Mouse (Mus musculus) heart, postnatal 0 days (tissue): ENCODE data around the gene Tmem106c. TPM values are rescaled to one million over a fixed set of nuclear protein-coding genes. Genes with fewer than 3 reads are reported as not detected.

Source experiments
- ATAC-seq: fragments of 200-750 bp; cut with Nextera tagmentation; 2 replicates; pipeline ENCODE4 v1.8.0; 2017; ENCODE audit warnings: low read depth, moderate number of reproducible peaks, moderate library complexity; ENCODE audit not compliant: insufficient read depth
- DNase-seq: peaks from one replicate; pipeline ENCODE4 v3.0.0-alpha.2; 2016; ENCODE audit warnings: low spot score
- H3K27ac ChIP-seq: fragments of 300-500 bp; sonication (generic); 2 replicates; pipeline ENCODE4 v1.5.1; 2014; ENCODE audit warnings: low read depth, mild to moderate bottlenecking
- H3K27me3 ChIP-seq: fragments of 300-500 bp; sonication (generic); 2 replicates; pipeline ENCODE4 v1.6.1; 2014; ENCODE audit warnings: low read length, mixed read lengths; ENCODE audit not compliant: control insufficient read depth, insufficient read depth
- H3K36me3 ChIP-seq: fragments of 300-500 bp; sonication (generic); replicated peaks from 2 replicates; pipeline ENCODE4 v1.6.1; 2014; ENCODE audit warnings: low read length, mixed read lengths; ENCODE audit not compliant: control insufficient read depth, insufficient read depth
- H3K4me1 ChIP-seq: fragments of 300-500 bp; sonication (generic); 2 replicates; pipeline ENCODE4 v1.6.1; 2014; ENCODE audit warnings: antibody characterized with exemption; ENCODE audit not compliant: control insufficient read depth, insufficient read depth
- H3K4me2 ChIP-seq: fragments of 300-500 bp; sonication (generic); 2 replicates; pipeline ENCODE4 v1.6.1; 2014; ENCODE audit warnings: low read depth, mild to moderate bottlenecking, low read length, moderate library complexity
- H3K4me3 ChIP-seq: fragments of 300-500 bp; sonication (generic); 2 replicates; pipeline ENCODE4 v1.5.1; 2014; ENCODE audit warnings: low read depth, low read length
- H3K9ac ChIP-seq: fragments of 300-500 bp; sonication (generic); replicated peaks from 2 replicates; pipeline ENCODE4 v1.6.1; 2014; ENCODE audit warnings: low read depth, low read length, mixed read lengths
- H3K9me3 ChIP-seq: fragments of 300-500 bp; sonication (generic); replicated peaks from 2 replicates; pipeline ENCODE4 v1.6.1; 2016; ENCODE audit warnings: low read length; ENCODE audit not compliant: control insufficient read depth
- CTCF ChIP-seq: IDR thresholded peaks from 2 replicates; pipeline ENCODE4 v1.5.1; 2016; ENCODE audit warnings: antibody characterized with exemption, control low read depth, low read depth
- EP300 ChIP-seq: IDR thresholded peaks from 2 replicates; pipeline ENCODE4 v1.6.1; 2016; ENCODE audit warnings: antibody characterized with exemption, low read depth
- WGBS: fragments of 180-500 bp; shearing (Covaris S2); extraction: QIAGEN DNeasy Blood & Tissue Kit; methylation state at CpG from one replicate; pipeline ENCODE4 v1.1.7; 2014; 5-methylcytosine and 5-hydroxymethylcytosine counted together
- polyA plus RNA-seq: library from polyadenylated mRNA; unstranded; fragments of >200 nt; fragmentation: Nextera tagmentation; extraction: Ambion mirVana; gene quantifications from 2 replicates; pipeline ENCODE4 v1.2.1, GENCODE M21; 2015
- total RNA-seq: library from RNA; depleted of rRNA; stranded (reverse); fragments of >200 nt; gene quantifications from 2 replicates; pipeline ENCODE4 v1.2.3, GENCODE M21; 2014; ENCODE audit warnings: low replicate concordance

Tmem106c gene
- total and polyA plus RNA-seq, 2 experiments from 2014 or later, result 33.1 to 94.1 TPM

DNA sequence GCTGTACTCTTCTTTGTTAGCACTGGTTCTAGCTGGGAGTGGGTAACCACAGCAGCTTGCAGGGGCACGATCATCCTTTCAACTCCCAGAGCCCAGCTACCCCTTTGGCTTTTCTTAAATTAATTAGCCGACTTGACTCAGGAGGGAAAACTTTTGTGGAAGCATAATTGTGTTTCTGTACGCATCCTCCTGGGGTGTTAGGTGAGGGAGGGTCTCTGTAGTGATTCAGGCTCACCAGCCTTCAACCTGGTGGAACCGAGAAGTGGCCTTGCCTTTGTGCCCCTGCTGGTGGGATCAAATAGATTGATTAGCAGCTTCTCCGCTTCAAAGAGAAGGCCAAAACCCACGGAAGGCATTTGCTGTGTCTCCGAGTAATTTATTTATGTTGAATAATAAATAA, 36.0 kb downstream of the Tmem106c start:
- Histone ChIP-seq H3K4me2 (no peak overlapping the region), H3K4me1 (peaks cover 22% of the 10 kb centered on the region), H3K9ac (no peak overlapping the region), H3K4me3 (no peak overlapping the region), H3K27me3 (peaks cover 73% of the 10 kb centered on the region), H3K9me3 (no peaks in the 10 kb centered on the region), H3K36me3 (no peaks in the 10 kb centered on the region), H3K27ac (no peak overlapping the region)
- no peak for DNase-seq
- TF ChIP-seq EP300, result no peak
- TF ChIP-seq CTCF, result no peak
- WGBS, result 38% methylated on average over 7 of the region's 7 CpGs
- ATAC-seq, result no peak

DNA sequence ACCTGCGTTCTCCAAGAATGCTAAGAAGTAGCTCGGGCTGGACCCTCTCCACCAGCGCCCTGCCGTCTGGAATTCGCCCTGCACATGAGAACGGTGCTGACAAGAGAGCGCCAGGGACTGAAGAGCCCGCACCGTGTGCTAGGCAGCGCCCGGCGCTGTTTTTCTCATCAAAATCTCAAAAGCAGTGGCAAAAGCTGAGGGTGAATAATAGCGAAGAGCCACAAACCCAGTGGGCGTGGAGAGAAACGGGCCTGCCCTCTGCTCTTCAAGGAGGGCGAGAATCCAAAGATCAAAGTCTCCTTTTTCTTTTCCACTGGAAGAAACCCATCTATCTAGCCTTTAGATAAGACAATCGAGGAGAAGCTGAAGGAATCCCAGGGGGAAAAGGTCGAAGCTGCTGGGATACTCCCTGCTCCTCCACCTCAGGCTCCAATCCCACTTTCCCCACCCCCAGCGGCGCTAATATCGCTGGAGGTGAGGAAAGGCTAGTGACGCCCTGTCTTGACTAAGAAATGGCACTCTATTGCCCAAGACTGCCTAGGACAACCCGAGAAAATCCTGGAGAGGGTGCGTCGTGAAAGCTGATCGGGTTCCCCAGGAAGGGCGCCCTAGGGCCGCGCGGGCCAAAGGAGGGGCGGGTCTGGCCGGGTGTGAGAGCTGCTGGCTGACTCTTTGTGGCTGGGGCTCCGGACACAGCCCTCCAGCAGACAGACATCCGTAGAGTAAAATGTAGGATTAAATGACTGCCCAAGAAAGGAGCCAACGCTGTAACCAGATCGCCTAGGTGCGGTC, 37.5 kb downstream of the Tmem106c start:
- Histone ChIP-seq H3K9me3 (no peaks in the 10 kb centered on the region), H3K27me3 (peaks cover 88% of the 10 kb centered on the region), H3K4me1 (peaks cover 22% of the 10 kb centered on the region), H3K36me3 (no peaks in the 10 kb centered on the region), H3K4me3 (peak overlapping the region; percentile 47), H3K9ac (peak overlapping the region; percentile 4; the same call in 1 of the 2 replicates), H3K4me2 (peak overlapping the region; percentile 68), H3K27ac (no peak overlapping the region)
- ATAC-seq, result no peak
- WGBS, result 1% methylated on average over 37 of the region's 37 CpGs
- DNase-seq, result no peak
- peak; percentile 18; the same call in 1 of the 2 replicates for TF ChIP-seq CTCF
- no peak for TF ChIP-seq EP300

DNA sequence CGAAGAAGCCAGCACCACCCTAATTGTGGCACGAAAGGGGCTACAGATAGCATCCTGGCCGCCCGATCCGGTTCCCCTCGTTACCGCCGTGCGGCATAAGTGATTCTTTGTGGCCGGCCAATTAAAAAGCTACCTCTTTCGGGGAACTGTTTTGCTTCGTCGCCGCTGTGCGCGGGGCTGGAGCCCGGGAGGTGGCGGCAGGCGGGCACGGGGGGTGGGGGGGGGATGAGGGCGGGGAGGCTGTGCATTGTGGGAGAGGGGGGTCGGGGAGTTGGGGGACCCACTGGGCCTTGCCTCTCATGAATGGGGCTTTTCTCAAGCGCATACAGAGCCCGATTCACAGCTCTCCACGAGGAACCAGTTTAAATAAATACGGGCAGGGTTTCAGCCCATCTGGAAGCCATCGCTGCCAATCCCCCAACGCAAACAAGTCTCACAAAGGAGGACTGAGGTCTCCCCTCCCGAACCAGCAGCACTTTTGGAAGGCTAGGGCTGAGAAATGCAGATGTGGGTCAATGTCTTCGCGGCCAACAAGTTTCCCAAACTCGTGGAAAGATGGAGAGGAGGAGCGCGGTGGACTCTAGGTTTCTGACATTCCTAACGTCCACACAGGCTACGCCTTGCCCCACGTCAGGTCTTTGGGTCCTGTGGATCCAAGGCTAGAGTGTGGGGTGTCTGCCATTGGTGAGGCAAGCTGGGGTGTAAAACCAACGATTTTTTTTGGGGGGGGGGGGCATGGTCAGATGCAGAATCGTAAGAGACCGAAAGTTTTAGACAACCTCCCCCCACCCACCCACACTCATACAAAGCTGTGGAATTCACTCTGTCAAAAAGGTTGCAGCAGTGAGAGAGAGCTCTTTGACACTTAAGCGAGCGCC, 38.4 kb downstream of the Tmem106c start:
- Histone ChIP-seq H3K4me3 (peak overlapping the region; percentile 47), H3K36me3 (no peaks in the 10 kb centered on the region), H3K4me1 (peaks cover 22% of the 10 kb centered on the region), H3K27ac (no peak overlapping the region), H3K9me3 (no peaks in the 10 kb centered on the region), H3K27me3 (peaks cover 97% of the 10 kb centered on the region), H3K9ac (peak overlapping the region; percentile 4; the same call in 1 of the 2 replicates), H3K4me2 (peak overlapping the region; percentile 68)
- DNase-seq, result no peak
- TF ChIP-seq CTCF, result no peak
- no peak for TF ChIP-seq EP300
- WGBS, result under 1% methylated on average over 41 of the region's 42 CpGs
- no peak for ATAC-seq

DNA sequence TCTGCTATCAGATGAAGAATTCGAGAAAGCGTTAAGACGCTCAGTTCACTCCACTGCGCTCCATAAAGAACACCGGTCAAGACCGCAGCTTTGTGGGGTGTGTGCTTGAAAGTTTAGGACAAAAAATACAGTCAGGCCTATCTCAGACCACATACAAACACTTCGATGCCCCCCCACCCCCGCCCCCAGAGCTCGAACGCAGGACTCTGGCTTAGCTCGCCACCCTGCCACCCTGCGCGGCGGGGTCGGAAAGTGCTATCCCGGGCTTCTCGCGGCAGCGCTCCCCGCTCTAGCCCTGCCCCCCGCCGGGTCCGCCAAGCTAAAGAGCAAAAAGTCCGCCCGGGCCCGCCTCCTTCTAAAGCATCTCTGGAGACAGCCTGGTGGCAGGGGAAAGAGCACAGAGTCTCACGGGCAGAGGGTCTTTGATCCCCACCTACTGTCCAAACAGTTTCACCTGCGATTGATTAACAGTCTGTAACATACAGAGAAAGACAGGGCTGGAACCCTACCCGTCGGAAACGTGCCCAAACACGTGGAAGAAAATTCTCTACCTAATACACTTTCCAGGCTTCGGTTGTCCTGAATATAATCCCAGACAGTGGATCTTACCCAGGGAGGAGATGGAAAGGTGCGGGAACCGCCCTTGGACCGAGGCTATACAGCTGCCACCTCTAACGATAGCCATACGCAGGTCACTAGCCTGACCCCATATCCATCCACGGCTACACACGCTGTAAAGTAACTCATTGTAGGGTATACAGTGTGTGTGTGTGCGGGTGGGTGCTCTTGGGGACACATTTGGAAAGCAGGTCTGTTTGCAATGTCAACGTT, 39.2 kb downstream of the Tmem106c start:
- no peak for DNase-seq
- Histone ChIP-seq H3K4me3 (peak overlapping the region; percentile 47), H3K4me1 (peaks cover 22% of the 10 kb centered on the region), H3K27ac (no peak overlapping the region), H3K9ac (no peak overlapping the region), H3K36me3 (no peaks in the 10 kb centered on the region), H3K9me3 (no peaks in the 10 kb centered on the region), H3K4me2 (peak overlapping the region; percentile 68), H3K27me3 (peaks cover 93% of the 10 kb centered on the region)
- WGBS, result 2% methylated on average over 42 of the region's 42 CpGs
- 0 out of 2 replicates have a peak, but pooled peaks have one; percentile 9 for ATAC-seq
- no peak for TF ChIP-seq CTCF
- no peak for TF ChIP-seq EP300
